Comparison of ENCODE assay signal across 22 mouse cellular contexts in the genomic region with DNA sequence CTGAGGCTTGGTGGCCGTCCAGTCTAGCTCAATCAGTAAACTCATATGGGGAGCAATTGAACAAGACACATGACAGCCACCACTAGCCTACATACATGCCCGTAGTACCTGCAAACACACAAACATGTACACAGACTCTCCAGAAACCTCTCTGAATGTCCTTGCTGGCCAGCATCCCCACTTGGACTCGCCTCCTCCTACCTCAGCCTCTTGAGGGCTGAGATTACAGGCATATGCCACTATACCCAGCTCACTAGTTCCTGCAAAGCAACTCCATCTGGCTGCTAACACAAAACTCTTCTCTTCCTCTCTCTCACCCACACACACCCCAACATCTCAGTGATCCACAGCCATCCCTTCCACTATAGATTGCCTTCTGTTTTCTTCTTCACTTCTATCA. TPM values are rescaled to one million over a fixed set of nuclear protein-coding genes. Genes with fewer than 3 reads are reported as not detected.
A peak's percentile ranks its signal among the peaks of the same experiment; 100 is the strongest.
DNase-seq lines count a peak whose midpoint lies in the region; TF ChIP-seq lines count a peak whose summit lies in the region.
"Had no signal": no experiment of that assay in that cellular context is flagged by ENCODE, and none has a peak within 500 bp of the region (broad histone marks: within the 10 kb centered on the region; RNA-seq: fewer than 3 reads in every experiment).

No protein-coding gene starts in this region.

- peak overlapping the region; percentile 70 for H3K27ac ChIP-seq in thymus, adult 2 months (ENCODE audit: control insufficient read depth, insufficient read depth, low read length)
- H3K27ac ChIP-seq in small intestine, adult 2 months (ENCODE audit: insufficient read depth, low read depth, low read length) = peak overlapping the region; percentile 9; the same call in 1 of the 2 replicates
- H3K27ac ChIP-seq: embryonic facial prominence, embryonic 12.5 days; limb, embryonic 15.5 days; midbrain, embryonic 13.5 days had no signal

- H3K4me3 ChIP-seq in thymus, adult 2 months (ENCODE audit: control insufficient read depth, insufficient read depth, low read length) = no peak overlapping the region
- no peak overlapping the region for H3K4me3 ChIP-seq in small intestine, adult 2 months (ENCODE audit: low read depth, low read length)
- H3K4me3 ChIP-seq: embryonic facial prominence, embryonic 12.5 days; limb, embryonic 15.5 days; midbrain, embryonic 13.5 days; myocyte had no signal

- H3K27me3 ChIP-seq in thymus, adult 2 months (ENCODE audit: control insufficient read depth, insufficient read depth, low read length) = no peaks in the 10 kb centered on the region
- H3K27me3 ChIP-seq in small intestine, adult 2 months (ENCODE audit: control insufficient read depth, insufficient read depth, low read length) = no peaks in the 10 kb centered on the region
- H3K27me3 ChIP-seq: embryonic facial prominence, embryonic 12.5 days; limb, embryonic 15.5 days; midbrain, embryonic 13.5 days had no signal

- peak; percentile 44 for DNase-seq in cerebellum, adult 8-10 months
- no peak for DNase-seq in cerebellum, postnatal 4 days (ENCODE audit: low spot score in 2 of 2)
- DNase-seq in layer of hippocampus, adult 9-11 months = peak; percentile 35
- no peak for DNase-seq in layer of hippocampus, postnatal 25 days (ENCODE audit: extremely low spot score in 1 of 2, low spot score in 1 of 2)
- DNase-seq in thymus, adult 2 months = no peak
- DNase-seq in thymus, postnatal 10 days (ENCODE audit: low spot score in 2 of 2) = no peak
- DNase-seq in ovary, adult 18-20 months (ENCODE audit: low spot score) = no peak
- DNase-seq: gastrocnemius, postnatal 14 days; heart, postnatal 4 days; lung, adult 18-20 months; lung, postnatal 36 days; right cerebral cortex, postnatal 25 days had no signal

- no peak for TF ChIP-seq POLR2A in thymus, adult 2 months (IDR thresholded peaks at IDR 0.05; ENCODE audit: control insufficient read depth, extremely low read depth, insufficient read depth, low read length, poor library complexity)
- TF ChIP-seq POLR2A in small intestine, adult 2 months (IDR thresholded peaks at IDR 0.05; ENCODE audit: low read depth, low read length) = no peak

- no peak for TF ChIP-seq CTCF in thymus, adult 2 months (IDR thresholded peaks at IDR 0.05; ENCODE audit: borderline replicate concordance, control insufficient read depth, extremely low read depth, insufficient read depth, low read length, poor library complexity)
- no peak for TF ChIP-seq CTCF in small intestine, adult 2 months (IDR thresholded peaks at IDR 0.05; ENCODE audit: extremely low read depth, insufficient read length, insufficient replicate concordance, low read depth, low read length)

- H3K4me1 ChIP-seq in thymus, adult 2 months (replicated peaks; ENCODE audit: control insufficient read depth, insufficient read depth, low read length) = peaks cover 44% of the 10 kb centered on the region
- H3K4me1 ChIP-seq in small intestine, adult 2 months (ENCODE audit: control insufficient read depth, insufficient read depth, insufficient read length, low read length) = peaks cover 11% of the 10 kb centered on the region; the same call in 1 of the 2 replicates
- H3K4me1 ChIP-seq: embryonic facial prominence, embryonic 12.5 days; midbrain, embryonic 13.5 days had no signal

- 64% methylated on average over 3 of the region's 3 CpGs for WGBS in thymus, adult 2 months
- WGBS in small intestine, adult 2 months = 88% methylated on average over 3 of the region's 3 CpGs

- H3K36me3 ChIP-seq in thymus, adult 2 months (ENCODE audit: control insufficient read depth, insufficient read depth, low read length) = peaks cover 13% of the 10 kb centered on the region
- H3K36me3 ChIP-seq in small intestine, adult 2 months (ENCODE audit: control insufficient read depth, insufficient read depth, low read length) = peaks cover 10% of the 10 kb centered on the region

RNA-seq across cellular contexts. Expression of a gene that starts 11.1 kb away (rescaled TPM):
- total RNA-seq in layer of hippocampus, postnatal 25 days (2021) = 100 to 1,000 TPM; 108 to 115 TPM
- 172 and 231 TPM in 2 replicates for polyA plus RNA-seq in thymus, adult 2 months (2012; rRNA removed)
- polyA plus RNA-seq in small intestine, adult 2 months (2012; rRNA removed) = 27.2 and 55.2 TPM in 2 replicates

RNA-seq across cellular contexts. Expression of a gene that starts 29.0 kb away (rescaled TPM):
- total RNA-seq in layer of hippocampus, postnatal 25 days (2021) = 1 to 10 TPM; 8.5 to 9.3 TPM
- 38.1 and 44.3 TPM in 2 replicates for polyA plus RNA-seq in thymus, adult 2 months (2012; rRNA removed)
- polyA plus RNA-seq in small intestine, adult 2 months (2012; rRNA removed) = 5.2 and 5.3 TPM in 2 replicates

RNA-seq across cellular contexts. Expression of a gene that starts 29.0 kb away (rescaled TPM):
- total RNA-seq in layer of hippocampus, postnatal 25 days (2021) = 10 to 100 TPM; 15.3 to 18.6 TPM
- 24.0 and 24.4 TPM in 2 replicates for polyA plus RNA-seq in thymus, adult 2 months (2012; rRNA removed)
- polyA plus RNA-seq in small intestine, adult 2 months (2012; rRNA removed) = 3.8 and 9.4 TPM in 2 replicates

RNA-seq across cellular contexts. Expression of a gene that starts 29.1 kb away (rescaled TPM):
- under 1 TPM in 1 of 2 experiments, not detected in 1; 0.31 TPM for total RNA-seq in layer of hippocampus, postnatal 25 days (2021)
- polyA plus RNA-seq in thymus, adult 2 months (2012; rRNA removed) = 1.2 and 2.7 TPM in 2 replicates
- not detected in 2 replicates for polyA plus RNA-seq in small intestine, adult 2 months (2012; rRNA removed)
- total RNA-seq: neutrophil, adult 5-6 weeks had no signal
- polyA plus RNA-seq: midbrain, embryonic 13.5 days had no signal

RNA-seq across cellular contexts. Expression of a gene that starts 41.1 kb away (rescaled TPM):
- total RNA-seq in layer of hippocampus, postnatal 25 days (2021) = not detected
- polyA plus RNA-seq in thymus, adult 2 months (2012; rRNA removed) = not detected in 2 replicates
- not detected in 2 replicates for polyA plus RNA-seq in small intestine, adult 2 months (2012; rRNA removed)
- total RNA-seq: gastrocnemius, postnatal 14 days; heart, postnatal 4 days; layer of hippocampus, postnatal 14 days; neutrophil, adult 5-6 weeks had no signal
- polyA plus RNA-seq: embryonic facial prominence, embryonic 12.5 days; heart, embryonic 11.5 days; intestine, embryonic 14.5 days; kidney, embryonic 14.5 days; limb, embryonic 15.5 days; midbrain, embryonic 13.5 days; myocyte had no signal

Comparison
In these comparisons a context has a peak if more than half of its experiments do, and no peak if none do; other contexts are left out.
1. DNase-seq: peak in cerebellum, adult 8-10 months (single experiment) and layer of hippocampus, adult 9-11 months (single experiment); none in cerebellum, postnatal 4 days (0 of 2), layer of hippocampus, postnatal 25 days (0 of 2), thymus, adult 2 months (single experiment), thymus, postnatal 10 days (0 of 2) and ovary, adult 18-20 months (single experiment).